Mouse (Mus musculus): Measurements from ENCODE around the gene D630039A03Rik.

The D630039A03Rik gene

GRCm38 (mm10) chr4:57927464-57928205 is 11.5 kb upstream of the D630039A03Rik start:
- in situ Hi-C loops (cut with MboI, MseI): no loop called here

DNA sequence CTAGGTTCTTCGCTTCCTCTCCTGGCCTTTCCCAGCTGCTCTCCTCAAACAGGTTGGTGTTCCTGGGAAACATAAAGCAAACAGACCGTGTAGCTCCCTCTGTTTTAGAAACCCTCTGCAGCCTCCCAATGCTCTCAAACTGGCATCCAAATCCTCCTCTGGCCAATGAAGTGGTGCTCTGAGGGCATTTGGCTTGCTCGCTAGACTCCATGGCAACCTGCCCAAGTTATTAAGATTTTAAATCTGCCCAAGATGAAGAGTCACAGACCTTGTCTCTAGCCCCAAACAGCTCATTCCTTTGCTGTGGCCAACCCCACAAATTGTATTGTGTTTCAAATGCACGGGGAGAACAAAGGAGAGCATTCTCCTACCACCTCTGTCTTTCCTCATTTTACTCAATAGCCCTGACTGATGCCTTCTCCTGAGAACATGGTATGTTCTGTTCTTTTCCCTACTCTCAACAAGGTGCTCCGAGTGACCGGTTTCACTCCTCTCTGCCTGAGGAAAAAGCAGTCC is 8.5 kb upstream of the D630039A03Rik start:
- in situ Hi-C loops (cut with MboI, MseI): no loop called here

DNA sequence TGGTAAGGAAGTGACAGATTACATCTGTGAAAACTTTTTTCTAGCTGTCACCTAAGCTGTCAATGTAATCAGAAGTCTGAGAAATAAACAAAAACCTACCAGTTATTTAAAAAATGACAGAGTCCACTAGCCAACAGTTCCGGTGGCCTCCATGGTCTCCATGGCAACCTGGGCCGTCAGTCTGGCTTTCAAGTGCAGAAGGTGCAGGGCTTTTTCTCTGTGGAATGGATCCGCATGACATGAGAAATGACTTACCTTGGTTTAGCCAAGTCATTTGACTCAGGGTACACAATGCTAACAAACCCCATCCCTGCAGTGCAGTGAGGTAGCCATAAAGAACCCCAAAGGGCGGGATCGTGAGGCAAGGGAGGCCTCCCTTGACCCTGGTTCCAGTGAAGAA is 6.1 kb upstream of the D630039A03Rik start:
- in situ Hi-C loops (cut with MboI, MseI): no loop called here

GRCm38 (mm10) chr4:57920522-57920921 is 4.4 kb upstream of the D630039A03Rik start:
- in situ Hi-C loops (cut with MboI, MseI): no loop called here

DNA sequence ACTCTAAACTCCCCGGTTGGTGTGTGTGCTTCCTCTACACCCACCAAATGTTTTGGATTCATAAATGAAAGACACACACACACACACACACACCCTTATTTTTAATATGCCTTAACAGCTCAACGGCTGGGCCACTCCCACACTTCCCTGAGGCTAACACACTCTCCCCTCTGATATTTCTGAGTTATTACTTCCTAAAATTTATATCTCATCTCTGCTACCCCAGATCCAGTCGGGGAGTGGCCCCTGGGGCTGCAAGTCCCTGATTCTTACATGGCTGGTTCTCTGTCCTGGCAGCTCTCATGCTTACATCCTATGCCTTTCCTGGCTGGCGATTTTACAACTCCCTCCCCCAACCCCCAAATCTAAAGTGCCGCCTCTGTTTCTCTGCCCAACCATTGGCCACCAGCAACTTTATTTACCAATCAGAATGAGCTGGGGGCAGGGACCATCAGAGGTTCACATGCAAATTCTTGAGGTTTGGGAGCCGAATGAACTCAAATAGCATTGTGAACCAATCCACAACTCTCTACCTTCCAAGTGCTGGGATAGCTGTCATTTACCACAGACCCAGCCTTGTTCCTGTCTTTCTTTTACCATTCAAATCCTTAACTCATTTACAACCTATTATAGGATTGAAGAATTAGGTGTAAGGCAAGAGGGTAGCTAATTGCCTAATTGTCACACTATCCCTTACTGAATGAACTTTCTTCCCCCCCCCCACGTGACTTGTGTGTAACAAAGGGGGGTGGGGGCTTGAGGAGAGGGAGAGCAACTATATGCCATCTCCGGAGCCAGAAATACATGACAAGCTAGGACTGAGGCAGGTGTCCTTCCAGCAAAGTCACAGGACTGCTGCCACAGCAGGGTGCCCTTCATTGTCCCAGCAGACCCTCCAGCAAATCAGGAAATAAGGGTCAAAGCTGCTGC is 3.7 kb upstream of the D630039A03Rik start:
- in situ Hi-C loops (cut with MboI, MseI): loop anchor here (10.0 kb wide), 1 partner anchor 1075 kb away; the partner anchor contains the start of gene Dnajc25

DNA sequence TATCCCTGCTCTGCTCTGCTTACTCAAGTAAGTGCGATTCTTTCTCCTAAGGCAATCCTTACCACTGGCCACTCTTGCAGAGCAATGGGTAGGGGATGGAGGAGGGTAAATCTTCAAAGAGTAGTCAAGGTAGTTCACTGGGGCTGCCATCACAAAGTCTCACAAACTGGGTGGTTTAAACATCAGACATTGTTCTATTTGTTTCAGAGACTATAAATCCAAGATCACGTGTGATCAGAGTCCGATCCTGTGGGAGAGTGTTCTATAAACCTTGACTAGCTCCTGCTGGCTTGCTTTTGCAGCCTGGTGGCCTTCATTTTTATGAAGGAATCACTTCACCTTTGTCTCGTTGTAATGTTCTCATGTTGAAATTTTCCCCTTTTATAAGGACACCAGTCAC is 614 bp upstream of the D630039A03Rik start:
- in situ Hi-C loops (cut with MboI, MseI): loop anchor here (10.0 kb wide), 1 partner anchor 1078 kb away; the partner anchor contains the start of gene Dnajc25

DNA sequence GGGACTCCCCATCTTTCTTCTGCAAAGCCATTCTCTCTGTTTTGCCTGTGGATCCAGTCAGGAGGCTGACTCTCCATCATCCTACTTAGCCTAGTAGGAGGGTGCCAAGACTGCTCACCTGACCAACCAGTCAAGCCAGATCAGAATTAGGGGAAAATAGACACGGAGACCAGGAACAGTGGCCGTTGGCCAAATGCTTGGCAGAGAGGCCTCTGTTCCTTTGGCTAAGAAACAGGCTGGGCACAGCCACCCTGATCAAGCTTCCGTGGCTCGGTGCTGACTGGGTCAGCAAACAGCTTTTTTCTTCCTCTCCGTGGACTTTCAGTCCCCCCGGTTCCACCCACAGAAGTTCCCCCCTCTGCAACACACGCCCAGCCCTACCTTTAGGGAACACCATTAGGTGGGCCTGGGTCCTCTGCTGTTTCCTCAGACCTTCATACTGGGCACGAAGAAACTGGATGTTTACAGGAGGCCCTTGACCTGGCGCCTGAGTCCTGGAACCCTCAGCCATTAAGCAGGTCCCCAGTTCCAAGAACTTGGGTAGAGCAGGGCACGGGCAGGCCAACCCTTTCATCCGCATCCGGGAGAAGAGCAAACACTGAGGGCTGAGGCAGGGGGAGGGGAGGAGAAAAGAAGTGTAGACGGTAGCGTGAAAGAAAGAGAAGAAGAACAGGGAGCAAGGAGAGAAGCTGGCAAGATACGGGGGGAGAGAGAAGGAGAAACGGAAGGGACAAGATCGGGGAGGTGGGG is 706 bp downstream of the D630039A03Rik start:
- in situ Hi-C loops (cut with MboI, MseI): loop anchor here (10.0 kb wide), 1 partner anchor 1079 kb away; the partner anchor contains the start of gene Dnajc25

GRCm38 (mm10) chr4:57914193-57915190 is 1.6 kb downstream of the D630039A03Rik start:
- in situ Hi-C loops (cut with MboI, MseI): loop anchor here (10.0 kb wide), 1 partner anchor 1080 kb away; the partner anchor contains the start of gene Dnajc25

DNA sequence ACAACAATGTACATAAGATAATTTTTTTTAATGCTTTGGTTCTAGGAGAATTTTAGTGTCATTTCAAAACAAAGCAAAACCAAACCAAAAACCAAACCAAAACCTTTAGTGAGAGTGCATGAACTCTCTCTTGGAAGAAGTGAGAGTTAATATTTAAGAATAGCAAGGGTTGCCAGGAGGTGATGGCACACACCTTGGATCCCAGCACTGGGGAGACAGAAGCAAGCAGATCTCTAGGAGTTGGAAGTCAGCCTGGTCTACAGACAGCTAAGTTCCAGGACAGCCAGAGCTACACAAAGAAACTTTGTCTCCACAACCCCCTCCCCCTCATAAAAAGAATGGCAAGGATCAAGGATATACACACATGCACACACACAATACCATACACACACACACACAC is 3.1 kb downstream of the D630039A03Rik start:
- in situ Hi-C loops (cut with MboI, MseI): loop anchor here (10.0 kb wide), 1 partner anchor 1082 kb away; the partner anchor contains the start of gene Dnajc25

DNA sequence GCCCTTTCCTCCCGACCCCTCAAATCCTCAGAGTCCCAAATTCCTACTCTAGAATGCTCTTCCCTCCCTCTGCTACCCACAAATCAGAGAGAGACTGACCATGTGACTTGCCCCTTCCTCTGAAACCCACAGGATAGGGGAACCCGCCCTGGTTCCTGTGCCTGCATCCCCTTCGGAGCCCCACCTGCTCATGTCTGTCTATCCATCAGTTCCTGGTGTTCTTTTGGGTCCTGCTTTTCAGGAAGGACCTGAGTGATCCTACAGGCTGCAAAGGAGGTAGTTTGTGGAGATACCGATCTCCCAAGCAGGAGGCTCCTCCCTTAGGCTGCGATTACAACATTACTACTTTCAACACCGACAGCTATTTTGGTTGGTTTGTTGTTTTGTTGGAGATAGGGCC is 7.2 kb downstream of the D630039A03Rik start:
- in situ Hi-C loops (cut with MboI, MseI): loop anchor here (5.0 to 10.0 kb wide), 2 partner anchors 166 to 237 kb away; no protein-coding TSS in a partner anchor

DNA sequence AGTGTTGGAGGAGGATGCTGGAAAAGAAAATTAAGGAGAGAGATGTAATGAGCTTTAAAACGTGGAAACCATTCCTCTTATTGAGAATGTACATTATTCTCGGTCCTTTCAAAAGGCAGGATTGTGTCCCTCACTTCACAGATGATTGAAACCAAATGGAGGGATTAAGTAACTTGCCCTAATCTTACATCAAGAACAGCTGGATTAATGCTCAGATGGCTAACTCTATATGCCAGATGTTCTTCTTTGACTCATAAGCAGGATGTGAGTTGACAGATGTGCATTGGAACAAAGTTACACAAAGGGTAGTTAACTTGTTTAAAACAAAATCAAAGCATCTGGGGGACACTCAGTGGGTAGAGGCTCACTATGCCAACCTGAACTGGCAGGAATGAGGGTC is 9.4 kb downstream of the D630039A03Rik start:
- in situ Hi-C loops (cut with MboI, MseI): loop anchor here (5.0 to 10.0 kb wide), 2 partner anchors 168 to 234 kb away; no protein-coding TSS in a partner anchor

- in situ Hi-C loops (cut with MboI, MseI): loop anchor here (5.0 to 10.0 kb wide), 2 partner anchors 170 to 232 kb away; no protein-coding TSS in a partner anchor
These were observed 11.5 kb downstream of the D630039A03Rik start for GRCm38 (mm10) chr4:57904638-57905037.

DNA sequence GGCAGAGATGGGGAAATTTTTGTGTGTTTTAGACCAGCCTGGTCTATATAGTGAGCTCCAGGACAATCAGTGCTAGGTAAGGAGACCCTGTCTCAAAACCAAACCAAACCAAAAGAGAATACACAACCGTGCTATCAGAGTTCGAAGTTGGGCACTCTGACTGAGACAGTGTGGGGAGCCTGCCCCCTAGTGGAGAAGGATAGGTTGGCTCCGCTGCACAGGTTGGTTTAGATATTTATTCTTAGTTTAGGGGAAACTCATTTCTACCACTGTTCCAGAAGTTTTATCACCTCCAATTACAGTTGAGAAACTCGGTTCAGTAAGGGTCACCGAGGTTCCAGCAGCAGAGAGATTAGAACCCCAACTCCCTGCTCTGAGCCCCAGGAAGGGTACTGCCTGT is 11.9 kb downstream of the D630039A03Rik start:
- in situ Hi-C loops (cut with MboI, MseI): loop anchor here (10.0 kb wide), 1 partner anchor 171 kb away; no protein-coding TSS in a partner anchor

GRCm38 (mm10) chr4:57902619-57903018 is 13.5 kb downstream of the D630039A03Rik start:
- in situ Hi-C loops (cut with MboI, MseI): loop anchor here (10.0 kb wide), 1 partner anchor 172 kb away; no protein-coding TSS in a partner anchor

- in situ Hi-C loops (cut with MboI, MseI): loop anchor here (10.0 kb wide), 1 partner anchor 174 kb away; no protein-coding TSS in a partner anchor
These were observed 14.9 kb downstream of the D630039A03Rik start for GRCm38 (mm10) chr4:57901210-57901609.

DNA sequence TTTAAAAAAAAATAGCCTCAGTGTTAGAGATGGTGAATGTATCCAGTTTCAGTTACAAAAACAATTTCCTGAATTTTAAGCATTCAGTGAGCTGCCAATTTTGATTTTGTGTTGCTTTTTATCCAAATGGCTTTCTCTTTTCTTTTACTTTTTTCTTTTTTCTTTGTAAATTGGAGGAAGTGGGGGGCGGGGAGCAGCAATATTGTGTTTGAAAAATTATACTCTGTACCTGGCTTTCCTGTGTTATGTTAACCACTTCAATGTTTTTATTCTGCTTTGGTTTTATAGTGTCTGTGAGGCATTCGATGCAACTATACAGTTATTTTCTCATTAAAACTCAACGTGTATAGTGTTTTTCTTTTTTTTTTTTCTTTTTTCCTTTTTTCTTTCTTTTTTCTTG is 19.5 kb downstream of the D630039A03Rik start:
- in situ Hi-C loops (cut with MboI, MseI): no loop called here

GRCm38 (mm10) chr4:57895902-57896301 is 20.2 kb downstream of the D630039A03Rik start:
- in situ Hi-C loops (cut with MboI, MseI): no loop called here

DNA sequence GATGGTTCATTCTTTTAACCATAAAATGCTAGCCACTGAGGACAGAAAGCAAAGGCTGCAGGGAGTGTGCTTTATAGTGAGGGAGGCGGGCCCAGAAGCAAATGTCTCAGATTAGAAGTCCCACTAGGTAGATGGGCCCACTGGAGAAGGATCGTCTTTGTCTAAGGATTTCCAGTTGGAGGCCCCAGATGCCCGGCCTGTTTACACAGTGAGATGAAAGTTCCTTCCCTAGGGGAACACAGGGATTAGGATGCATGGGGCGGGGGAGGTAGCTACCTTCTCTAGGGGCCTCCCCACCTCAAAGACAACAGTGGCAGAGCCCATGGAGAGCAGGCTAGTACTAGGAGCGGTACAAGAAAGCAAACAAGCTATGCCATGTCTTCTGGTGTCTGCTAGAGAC is 21.0 kb downstream of the D630039A03Rik start:
- in situ Hi-C loops (cut with MboI, MseI): no loop called here

DNA sequence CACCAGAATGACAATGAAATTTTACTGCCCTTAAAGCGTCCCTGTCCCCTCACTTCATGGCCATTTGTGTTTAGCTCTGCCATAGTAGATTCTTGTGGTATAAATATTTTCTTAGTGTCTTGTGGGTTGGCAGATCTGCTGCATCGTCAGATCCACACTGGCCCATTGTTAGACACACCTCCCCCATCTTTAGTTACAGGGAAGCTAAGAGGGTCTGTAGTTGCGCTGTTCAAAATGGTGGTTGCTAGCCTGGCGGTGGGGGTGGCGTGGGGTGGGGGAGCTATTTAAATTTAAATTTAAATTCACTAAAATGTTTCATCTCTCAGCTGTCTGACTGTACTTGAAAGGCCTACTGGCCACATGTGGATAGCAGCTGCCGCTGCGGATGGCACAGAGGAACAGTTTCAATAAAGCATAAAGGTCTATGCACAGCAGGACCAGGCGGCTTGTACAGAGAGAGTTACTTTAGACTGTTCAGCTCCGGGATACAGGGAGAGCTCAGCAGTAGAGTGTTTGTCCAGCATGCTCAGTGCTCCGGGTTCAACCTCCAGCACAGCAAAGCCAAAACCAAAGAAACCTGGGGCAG is 24.0 kb downstream of the D630039A03Rik start:
- in situ Hi-C loops (cut with MboI, MseI): no loop called here
